Mouse (Mus musculus): ENCODE measurements around the gene Gca.
"Not testable (repeated sequence)": the region's sequence is repeated elsewhere in the genome, so short reads cannot be mapped to it uniquely, and the experiment has no call there.

Gene Gca

DNA sequence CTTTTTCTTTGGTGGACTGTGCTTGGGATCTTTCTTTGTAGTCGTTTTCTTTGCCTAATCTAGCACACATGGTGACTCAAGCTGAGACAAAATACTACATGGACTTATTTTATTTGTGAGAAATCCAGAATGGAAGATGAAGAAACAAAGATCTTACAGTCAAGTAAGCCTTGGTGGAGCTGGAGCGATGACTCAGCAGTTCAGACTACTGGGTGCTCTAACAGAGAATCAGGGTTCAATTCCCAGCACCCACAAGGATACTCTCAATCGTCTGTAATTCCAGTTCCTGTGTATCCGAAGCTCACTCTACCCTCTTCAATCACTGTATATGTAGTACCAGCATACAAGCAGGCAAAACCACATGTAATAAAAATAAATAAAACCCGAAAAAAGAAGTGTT, 6.2 kb downstream of the Gca start:
- DNase-seq (ENCODE audit: inconsistent ontology term) = no peak

DNA sequence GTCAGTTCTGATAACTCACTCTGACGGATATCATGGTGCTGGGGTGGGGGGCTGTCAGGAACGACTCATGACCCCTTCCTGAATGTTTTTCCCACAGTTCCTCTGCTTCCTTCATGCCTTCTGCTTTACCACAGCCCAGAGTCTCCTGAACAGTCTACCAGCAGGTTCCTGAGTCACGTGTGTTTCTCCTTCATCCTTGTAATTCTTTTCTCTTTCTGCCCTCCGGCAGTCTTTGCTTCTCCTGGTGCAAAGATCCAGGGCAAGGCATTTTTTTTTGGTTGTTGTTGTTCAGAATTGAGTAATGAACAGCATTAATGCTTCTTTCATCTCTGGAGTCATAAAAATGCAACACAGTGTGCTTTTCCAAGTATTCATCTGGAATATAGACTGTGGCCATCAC, 6.7 kb downstream of the Gca start:
- no peak for DNase-seq (ENCODE audit: inconsistent ontology term)

- no peak for DNase-seq (ENCODE audit: inconsistent ontology term)
These were observed 8.7 kb downstream of the Gca start for GRCm38 (mm10) chr2:62672788-62673187.

DNA sequence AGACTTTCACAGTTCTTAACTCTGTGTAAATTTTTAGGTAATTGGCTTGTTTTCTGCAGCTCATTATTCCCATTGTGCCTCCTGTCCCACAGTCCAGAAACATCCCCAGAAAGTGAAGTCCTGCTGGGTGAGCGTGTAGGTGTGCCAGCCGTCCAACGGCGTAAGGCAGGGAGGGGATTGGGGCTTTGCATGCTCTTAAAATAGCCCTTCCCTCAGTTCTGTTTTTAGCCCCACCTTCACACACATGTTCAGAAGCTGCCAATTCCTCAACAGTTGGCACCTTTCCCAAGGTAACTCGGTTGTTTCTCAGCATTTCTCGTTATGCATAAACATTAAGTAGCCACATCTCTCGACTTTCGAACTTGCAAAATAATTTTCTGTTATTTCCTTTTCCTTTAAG, 17.6 kb downstream of the Gca start:
- DNase-seq (ENCODE audit: inconsistent ontology term) = peak; percentile 12

GRCm38 (mm10) chr2:62684989-62685595, 21.0 kb downstream of the Gca start:
- DNase-seq (ENCODE audit: inconsistent ontology term) = no peak

GRCm38 (mm10) chr2:62685934-62686333, 21.8 kb downstream of the Gca start:
- DNase-seq (ENCODE audit: inconsistent ontology term) = no peak

DNA sequence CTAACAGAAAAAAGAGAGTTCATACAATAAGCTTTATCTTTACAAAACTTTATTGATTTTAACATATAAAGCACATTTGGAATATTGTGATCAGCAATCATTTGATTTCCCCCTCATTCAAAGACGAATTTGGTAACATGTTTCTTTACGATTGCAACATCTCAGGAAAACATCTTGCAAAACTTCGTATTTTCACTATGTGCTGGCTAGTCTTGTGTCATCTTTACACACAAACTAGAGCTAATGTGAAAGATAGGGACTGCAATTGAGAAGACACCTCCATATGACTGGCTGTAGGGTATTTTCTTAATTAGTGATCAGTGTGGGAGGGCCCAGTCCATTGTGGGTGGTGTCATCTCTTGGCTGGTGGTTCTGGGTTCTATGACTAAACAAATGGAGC, 42.2 kb downstream of the Gca start:
- no peak for DNase-seq (ENCODE audit: inconsistent ontology term)

- no peak for DNase-seq (ENCODE audit: inconsistent ontology term)
These were observed 45.5 kb downstream of the Gca start for GRCm38 (mm10) chr2:62709633-62710032.

DNA sequence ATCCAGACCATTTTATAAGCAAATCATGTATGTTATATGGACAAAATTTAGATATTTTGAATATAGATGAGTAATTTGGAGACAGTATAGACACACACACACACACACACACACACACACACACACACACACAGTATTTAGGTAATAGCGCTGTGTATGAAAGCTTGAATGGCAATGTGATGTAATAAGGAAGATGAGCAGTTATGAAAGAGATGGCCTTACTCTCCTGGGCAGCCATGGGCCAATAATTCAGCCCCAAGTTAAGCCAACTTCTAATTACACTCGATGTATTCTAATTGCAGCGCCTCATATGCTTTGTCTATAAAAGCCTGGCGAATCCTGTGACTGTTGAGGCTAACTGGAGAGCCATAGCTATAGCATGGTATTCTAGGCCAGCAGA, 50.3 kb downstream of the Gca start:
- DNase-seq (ENCODE audit: inconsistent ontology term) = not testable (repeated sequence)

GRCm38 (mm10) chr2:62715260-62715659, 51.2 kb downstream of the Gca start:
- no peak for DNase-seq (ENCODE audit: inconsistent ontology term)

GRCm38 (mm10) chr2:62717270-62717669, 53.2 kb downstream of the Gca start:
- DNase-seq (ENCODE audit: inconsistent ontology term) = no peak

DNA sequence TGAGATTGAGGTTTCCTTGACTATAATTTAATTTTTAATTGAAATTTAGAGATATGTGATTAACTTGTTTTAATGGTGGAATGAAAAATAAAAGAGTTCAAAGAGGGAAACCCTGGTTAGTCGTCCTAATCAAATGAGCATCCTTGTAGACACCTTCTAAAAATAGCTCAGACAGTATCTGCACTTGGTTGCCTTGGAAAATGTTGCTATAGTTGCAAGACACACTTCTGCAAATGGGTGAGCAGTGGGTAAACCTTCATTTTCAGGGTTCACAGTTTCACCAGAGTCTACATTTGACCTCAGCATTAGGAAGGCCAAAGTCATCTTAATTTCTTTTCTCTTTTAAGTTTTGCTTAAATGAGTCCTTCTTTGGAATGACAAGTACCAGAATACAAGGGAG, 54.3 kb downstream of the Gca start:
- DNase-seq (ENCODE audit: inconsistent ontology term) = no peak

DNA sequence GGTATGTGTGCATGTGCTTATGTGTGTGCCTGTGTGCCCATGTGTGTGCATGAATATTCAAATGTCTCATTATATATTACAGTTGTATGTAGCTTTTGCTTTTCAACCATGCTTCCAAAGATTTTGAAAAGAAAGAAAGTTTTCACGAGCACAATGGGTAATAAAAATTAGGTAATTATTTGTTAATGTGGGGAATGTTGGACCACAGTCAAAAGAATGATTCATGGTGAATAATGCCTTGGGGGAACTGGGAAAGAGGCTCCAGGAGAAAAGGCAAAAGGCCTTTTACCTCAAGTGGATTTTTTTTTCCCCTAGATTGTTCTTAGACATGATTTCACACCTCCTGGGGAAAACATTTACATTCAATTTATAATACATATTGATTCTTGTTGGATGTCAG, 61.9 kb downstream of the Gca start:
- peak; percentile 77 for DNase-seq (ENCODE audit: inconsistent ontology term)

DNA sequence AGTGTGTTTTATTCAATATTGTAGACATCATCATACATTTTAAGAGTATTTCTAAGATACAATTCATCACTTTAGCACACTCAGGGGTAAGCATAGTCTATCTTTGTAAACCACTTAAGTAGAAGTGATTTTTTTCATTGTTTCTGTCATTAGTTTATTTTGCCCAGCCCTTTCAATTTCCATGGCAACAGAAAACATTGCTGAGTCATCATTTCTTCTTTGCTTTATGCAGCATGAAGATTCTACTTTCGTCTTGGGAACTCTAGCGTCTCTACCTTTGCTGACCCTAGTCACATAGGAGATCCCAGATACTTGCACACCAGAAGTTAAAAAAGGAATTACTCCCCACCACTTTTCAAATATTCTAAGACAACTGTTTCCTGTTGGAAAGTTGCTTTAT, 63.6 kb downstream of the Gca start:
- DNase-seq (ENCODE audit: inconsistent ontology term) = no peak

GRCm38 (mm10) chr2:62730671-62731070, 66.6 kb downstream of the Gca start:
- no peak for DNase-seq (ENCODE audit: inconsistent ontology term)

- DNase-seq (ENCODE audit: inconsistent ontology term) = no peak
These were observed 79.0 kb downstream of the Gca start for GRCm38 (mm10) chr2:62743098-62743497.

Measured in Muller cell, postnatal 12 days (primary cell).